Mouse (Mus musculus): Measurements from ENCODE around the gene Skor1. TPM values are rescaled to one million over a fixed set of nuclear protein-coding genes. Genes with fewer than 3 reads are reported as not detected.

Gene Skor1
- total RNA-seq, 1 experiment = 0.54 TPM

DNA sequence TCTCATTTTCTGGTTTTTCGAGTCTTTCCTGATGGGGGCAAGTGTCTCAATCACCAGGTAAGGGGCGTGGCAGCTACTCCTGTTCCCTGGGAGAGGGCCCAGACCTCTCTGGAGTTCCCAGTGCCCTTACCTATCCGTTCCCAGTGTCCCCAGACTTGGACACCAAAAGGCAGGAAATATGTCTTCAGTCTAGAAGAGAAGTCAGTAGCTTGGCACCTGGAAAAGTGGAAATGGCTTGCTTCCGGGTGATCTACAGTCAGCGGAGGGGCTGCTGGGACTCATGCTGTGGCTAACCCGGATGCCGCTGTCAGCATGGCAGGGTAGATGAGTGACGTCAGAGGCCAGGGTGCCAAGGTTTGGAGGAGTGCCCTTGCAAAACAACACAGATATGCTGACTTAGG is 19.1 kb downstream of the Skor1 start:
- Histone ChIP-seq H3K27ac (ENCODE audit: insufficient read depth, low read depth, low read length, poor library complexity, severe bottlenecking) (no peak overlapping the region), H3K4me1 (ENCODE audit: control insufficient read depth in 2 of 2, insufficient read depth in 2 of 2, low read length in 2 of 2, poor library complexity in 1 of 2) (peaks cover under 1 to 7% of the 10 kb centered on the region in 2 experiments; a peak in 2 of 4 replicates), H3K9me3 (ENCODE audit: control insufficient read depth, insufficient read depth, low read depth, low read length) (no peaks in the 10 kb centered on the region), H3K9ac (ENCODE audit: insufficient read depth, low read depth, low read length, poor library complexity, severe bottlenecking) (no peak overlapping the region), H3K36me3 (ENCODE audit: control insufficient read depth, insufficient read depth, low read length, poor library complexity, severe bottlenecking) (no peaks in the 10 kb centered on the region), H3K4me3 (ENCODE audit: insufficient read depth in 1 of 2, low read depth in 1 of 2, low read length in 2 of 2, poor library complexity in 1 of 2, severe bottlenecking in 1 of 2) (no peak overlapping the region)
- in situ Hi-C loops (cut with MboI; ENCODE audit: low sequenced_read_pairs in 2 of 2, unreplicated experiment in 2 of 2) = loop anchor here (10.0 to 25.0 kb wide), 2 partner anchors 708 to 715 kb away; no protein-coding TSS in a partner anchor
- TF ChIP-seq MAFK (IDR thresholded peaks at IDR 0.05; ENCODE audit: insufficient read depth, low read depth, low read length) (no peak), ZC3H11A (IDR thresholded peaks at IDR 0.05; ENCODE audit: borderline replicate concordance, low read depth, low read length) (no peak), ZNF384 (IDR thresholded peaks at IDR 0.05; ENCODE audit: low read depth, low read length) (no peak), HCFC1 (IDR thresholded peaks at IDR 0.05; ENCODE audit: borderline replicate concordance, insufficient read depth, low read length) (no peak), CHD2 (IDR thresholded peaks at IDR 0.05; ENCODE audit: low read depth, low read length) (no peak)
- no peak for DNase-seq (ENCODE audit: low read depth, low spot score)

DNA sequence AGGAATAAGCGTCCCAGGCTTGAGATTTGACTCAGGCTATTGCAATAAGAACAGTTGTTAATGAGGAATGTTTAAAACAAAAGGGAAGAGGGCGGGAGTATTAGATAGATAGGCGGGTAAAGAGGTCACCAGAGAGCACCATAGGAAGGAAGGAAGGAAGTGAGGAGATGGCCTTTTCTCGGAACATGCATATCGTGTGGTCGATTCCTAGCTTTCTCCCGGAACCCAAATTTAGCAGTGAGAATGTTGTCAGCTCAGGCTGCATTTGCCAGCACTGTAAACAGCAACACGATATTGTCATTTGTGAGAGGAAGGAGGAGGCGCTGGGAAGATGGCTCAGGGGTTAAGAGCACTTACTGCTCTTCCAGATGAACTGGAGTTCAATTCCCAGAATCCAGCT is 24.2 kb downstream of the Skor1 start:
- TF ChIP-seq HCFC1 (IDR thresholded peaks at IDR 0.05; ENCODE audit: borderline replicate concordance, insufficient read depth, low read length) (no peak), ZNF384 (IDR thresholded peaks at IDR 0.05; ENCODE audit: low read depth, low read length) (no peak)
- Histone ChIP-seq H3K4me3 (ENCODE audit: insufficient read depth in 1 of 2, low read depth in 1 of 2, low read length in 2 of 2, poor library complexity in 1 of 2, severe bottlenecking in 1 of 2) (no peak overlapping the region), H3K9ac (ENCODE audit: insufficient read depth, low read depth, low read length, poor library complexity, severe bottlenecking) (no peak overlapping the region), H3K4me1 (ENCODE audit: control insufficient read depth in 2 of 2, insufficient read depth in 2 of 2, low read length in 2 of 2, poor library complexity in 1 of 2) (peaks cover 0 to 2% of the 10 kb centered on the region in 2 experiments; a peak in 1 of 4 replicates), H3K27ac (ENCODE audit: insufficient read depth, low read depth, low read length, poor library complexity, severe bottlenecking) (no peak overlapping the region), H3K9me3 (ENCODE audit: control insufficient read depth, insufficient read depth, low read depth, low read length) (no peaks in the 10 kb centered on the region), H3K36me3 (ENCODE audit: control insufficient read depth, insufficient read depth, low read length, poor library complexity, severe bottlenecking) (no peaks in the 10 kb centered on the region)
- in situ Hi-C loops (cut with MboI; ENCODE audit: low sequenced_read_pairs in 2 of 2, unreplicated experiment in 2 of 2) = no loop called here
- no peak for DNase-seq (ENCODE audit: low read depth, low spot score)

DNA sequence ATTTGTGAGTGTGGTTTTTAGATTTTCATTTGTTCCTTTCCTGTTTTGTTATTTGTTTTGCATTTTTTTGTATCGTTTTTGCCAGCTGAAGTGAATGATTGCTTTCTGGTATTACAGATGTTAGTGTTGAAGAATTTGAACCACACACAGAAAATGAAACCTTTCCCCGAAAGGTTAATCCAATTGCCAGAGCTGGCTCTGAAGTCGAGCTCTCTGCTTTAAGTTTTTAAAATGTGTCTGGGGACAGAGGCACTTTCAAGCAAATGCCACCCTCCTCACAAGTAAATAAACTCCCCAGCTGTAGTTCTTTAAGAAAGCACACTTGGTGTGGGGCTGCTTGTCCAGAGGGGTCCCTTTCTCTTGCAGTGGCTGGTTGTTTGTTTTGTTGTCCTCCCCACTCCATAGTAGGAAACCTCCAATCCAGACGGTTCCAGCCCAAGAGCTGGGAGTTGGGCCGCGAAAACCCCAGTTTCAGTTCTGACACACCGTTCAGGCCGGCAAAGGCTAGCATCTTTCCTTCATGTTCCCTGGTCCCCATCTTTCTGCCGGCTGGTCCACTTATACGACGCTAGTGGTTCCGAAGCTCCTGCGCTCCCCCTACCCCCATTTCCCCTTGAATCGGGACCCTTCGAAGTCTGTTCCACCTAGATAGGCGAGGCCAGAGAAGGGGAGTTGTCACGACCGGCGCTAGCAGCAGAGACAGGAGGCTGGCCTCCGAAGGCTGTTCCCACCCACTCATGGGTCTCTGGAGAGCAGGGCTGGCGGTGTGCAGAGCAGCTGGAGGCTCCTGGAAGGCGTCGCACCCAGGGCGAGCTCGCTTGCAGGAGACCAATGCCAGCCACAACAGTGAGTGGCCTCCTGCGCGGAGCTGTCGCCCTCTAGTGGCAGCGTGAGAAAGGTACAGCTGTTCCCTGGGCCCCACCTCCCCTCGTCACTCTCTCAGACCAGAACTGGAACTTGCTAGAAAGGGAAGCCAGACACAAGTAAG is 25.0 kb downstream of the Skor1 start:
- in situ Hi-C loops (cut with MboI; ENCODE audit: low sequenced_read_pairs in 2 of 2, unreplicated experiment in 2 of 2) = no loop called here

DNA sequence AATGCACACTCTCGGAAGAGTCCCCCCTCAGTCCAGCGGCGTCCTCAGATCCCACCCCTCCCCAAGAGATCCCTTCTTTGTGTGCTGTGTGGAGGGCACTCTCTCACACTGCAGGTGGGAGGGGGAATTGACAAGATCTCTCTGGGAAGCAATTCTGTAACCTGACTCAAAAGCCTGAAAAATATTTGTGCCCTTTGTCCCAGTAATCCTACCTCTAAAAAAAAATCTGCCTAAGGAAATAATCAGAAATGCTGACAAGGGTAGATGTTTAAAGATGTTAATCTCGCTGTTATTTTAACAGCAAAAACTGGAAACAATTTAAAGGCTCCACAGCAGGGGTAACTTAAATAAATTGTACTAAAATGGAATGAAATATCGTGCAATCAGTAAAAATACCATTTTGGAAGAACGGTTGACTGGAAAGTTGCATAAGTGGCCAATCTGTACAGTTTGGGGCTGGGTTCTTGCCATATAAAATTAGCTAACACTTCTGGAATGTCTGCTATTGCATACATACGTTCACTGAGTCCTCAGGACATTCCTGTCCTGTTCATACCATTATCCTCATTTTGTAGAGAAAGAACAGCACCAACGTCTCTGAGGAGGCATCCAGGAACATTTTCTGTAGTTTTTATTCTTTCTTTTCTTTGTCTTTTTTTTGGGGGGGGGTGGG is 26.5 kb downstream of the Skor1 start:
- no peak for DNase-seq (ENCODE audit: low read depth, low spot score)
- no peak overlapping the region for H3K27ac ChIP-seq (ENCODE audit: insufficient read depth, low read depth, low read length, poor library complexity, severe bottlenecking)
- H3K4me1 ChIP-seq (ENCODE audit: control insufficient read depth in 2 of 2, insufficient read depth in 2 of 2, low read length in 2 of 2, poor library complexity in 1 of 2) = peaks cover 0 to 5% of the 10 kb centered on the region in 2 experiments; a peak in 1 of 4 replicates
- H3K9ac ChIP-seq (ENCODE audit: insufficient read depth, low read depth, low read length, poor library complexity, severe bottlenecking) = no peak overlapping the region
- H3K36me3 ChIP-seq (ENCODE audit: control insufficient read depth, insufficient read depth, low read length, poor library complexity, severe bottlenecking) = no peaks in the 10 kb centered on the region
- H3K9me3 ChIP-seq (ENCODE audit: control insufficient read depth, insufficient read depth, low read depth, low read length) = no peaks in the 10 kb centered on the region
- in situ Hi-C loops (cut with MboI; ENCODE audit: low sequenced_read_pairs in 2 of 2, unreplicated experiment in 2 of 2) = no loop called here
- H3K4me3 ChIP-seq (ENCODE audit: insufficient read depth in 1 of 2, low read depth in 1 of 2, low read length in 2 of 2, poor library complexity in 1 of 2, severe bottlenecking in 1 of 2) = no peak overlapping the region
- TF ChIP-seq ZNF384 (IDR thresholded peaks at IDR 0.05; ENCODE audit: low read depth, low read length) = no peak
- TF ChIP-seq CHD2 (IDR thresholded peaks at IDR 0.05; ENCODE audit: low read depth, low read length) = no peak
- no peak for TF ChIP-seq MAFK (IDR thresholded peaks at IDR 0.05; ENCODE audit: insufficient read depth, low read depth, low read length)
- TF ChIP-seq HCFC1 (IDR thresholded peaks at IDR 0.05; ENCODE audit: borderline replicate concordance, insufficient read depth, low read length) = no peak
- no peak for TF ChIP-seq ZC3H11A (IDR thresholded peaks at IDR 0.05; ENCODE audit: borderline replicate concordance, low read depth, low read length)

More for the DNA sequence above, 25.0 kb downstream of the Skor1 start:
- peak overlapping the region; percentile 14 to 41; a peak in 2 of 4 replicates for H3K4me3 ChIP-seq (ENCODE audit: insufficient read depth in 1 of 2, low read depth in 1 of 2, low read length in 2 of 2, poor library complexity in 1 of 2, severe bottlenecking in 1 of 2)
- peak; percentile 90 for DNase-seq (ENCODE audit: low read depth, low spot score)
- peak; percentile 89; the same call in 1 of the 2 replicates for TF ChIP-seq ZC3H11A (IDR thresholded peaks at IDR 0.05; ENCODE audit: borderline replicate concordance, low read depth, low read length)
- TF ChIP-seq CHD2 (IDR thresholded peaks at IDR 0.05; ENCODE audit: low read depth, low read length) = no peak
- H3K4me1 ChIP-seq (ENCODE audit: control insufficient read depth in 2 of 2, insufficient read depth in 2 of 2, low read length in 2 of 2, poor library complexity in 1 of 2) = peaks cover 0 to 2% of the 10 kb centered on the region in 2 experiments; a peak in 1 of 4 replicates
- H3K9ac ChIP-seq (ENCODE audit: insufficient read depth, low read depth, low read length, poor library complexity, severe bottlenecking) = peak overlapping the region; percentile 16; the same call in 1 of the 2 replicates
- H3K36me3 ChIP-seq (ENCODE audit: control insufficient read depth, insufficient read depth, low read length, poor library complexity, severe bottlenecking) = no peaks in the 10 kb centered on the region
- no peaks in the 10 kb centered on the region for H3K9me3 ChIP-seq (ENCODE audit: control insufficient read depth, insufficient read depth, low read depth, low read length)
- H3K27ac ChIP-seq (ENCODE audit: insufficient read depth, low read depth, low read length, poor library complexity, severe bottlenecking) = no peak overlapping the region
